Mouse (Mus musculus) limb, embryonic 15.5 days (tissue): ENCODE measurements at regions not wholly inside any gene's neighbourhood (a gene's known extent, or its start where the extent isn't known, plus 50 kb on each side); places are given as distances from the start of the nearest gene placed in this dataset.

Source experiments
- ATAC-seq: fragments of 200-750 bp; cut with Nextera tagmentation; 2 replicates; pipeline ENCODE4 v1.8.0; 2017; ENCODE audit warnings: low read depth, moderate TSS enrichment; ENCODE audit not compliant: insufficient number of reproducible peaks, low FRiP score, low TSS enrichment
- H3K27ac ChIP-seq: fragments of 300-500 bp; sonication (generic); 2 replicates; pipeline ENCODE4 v1.5.1; 2015; ENCODE audit warnings: moderate library complexity, mild to moderate bottlenecking, inconsistent platforms
- H3K27me3 ChIP-seq: fragments of 300-500 bp; sonication (generic); 2 replicates; pipeline ENCODE4 v1.6.1; 2015; ENCODE audit warnings: inconsistent platforms
- H3K36me3 ChIP-seq: fragments of 300-500 bp; sonication (generic); 2 replicates; pipeline ENCODE4 v1.6.1; 2015; ENCODE audit warnings: inconsistent platforms
- H3K4me1 ChIP-seq: fragments of 300-500 bp; sonication (generic); 2 replicates; pipeline ENCODE4 v1.6.1; 2015; ENCODE audit warnings: inconsistent platforms
- H3K4me2 ChIP-seq: fragments of 300-500 bp; sonication (generic); 2 replicates; pipeline ENCODE4 v1.6.1; 2015; ENCODE audit warnings: mild to moderate bottlenecking, inconsistent platforms
- H3K4me3 ChIP-seq: fragments of 300-500 bp; sonication (generic); 2 replicates; pipeline ENCODE4 v1.5.1; 2015; ENCODE audit warnings: mild to moderate bottlenecking, inconsistent platforms
- H3K9ac ChIP-seq: fragments of 300-500 bp; sonication (generic); 2 replicates; pipeline ENCODE4 v1.6.1; 2015; ENCODE audit warnings: inconsistent platforms
- H3K9me3 ChIP-seq: fragments of 300-500 bp; sonication (generic); 2 replicates; pipeline ENCODE4 v1.6.1; 2016; ENCODE audit warnings: inconsistent platforms
- WGBS: fragments of 180-500 bp; shearing (Covaris S2); methylation state at CpG from one replicate; pipeline ENCODE4 v1.1.7; 2015; 5-methylcytosine and 5-hydroxymethylcytosine counted together

- Histone ChIP-seq H3K4me1 (no peaks in the 10 kb centered on the region), H3K27ac (no peak overlapping the region), H3K4me3 (no peak overlapping the region), H3K4me2 (no peak overlapping the region), H3K36me3 (no peaks in the 10 kb centered on the region), H3K27me3 (no peaks in the 10 kb centered on the region), H3K9me3 (no peaks in the 10 kb centered on the region), H3K9ac (no peak overlapping the region)
- 16% methylated on average over 10 of the region's 10 CpGs for WGBS
- ATAC-seq, result no peak
Observed at GRCm38 (mm10) chr5:101445792-101446191, 219.0 kb downstream of the Nkx6-1 start.

GRCm38 (mm10) chr5:101441782-101442181 is 223.0 kb downstream of the Nkx6-1 start:
- no peak overlapping the region for H3K27ac ChIP-seq
- H3K4me1 ChIP-seq, result no peaks in the 10 kb centered on the region
- WGBS, result 49% methylated on average over 1 of the region's 1 CpGs
- H3K4me2 ChIP-seq, result no peak overlapping the region
- no peaks in the 10 kb centered on the region for H3K27me3 ChIP-seq
- no peaks in the 10 kb centered on the region for H3K36me3 ChIP-seq
- H3K9ac ChIP-seq, result no peak overlapping the region
- H3K4me3 ChIP-seq, result no peak overlapping the region
- ATAC-seq, result no peak
- no peaks in the 10 kb centered on the region for H3K9me3 ChIP-seq

DNA sequence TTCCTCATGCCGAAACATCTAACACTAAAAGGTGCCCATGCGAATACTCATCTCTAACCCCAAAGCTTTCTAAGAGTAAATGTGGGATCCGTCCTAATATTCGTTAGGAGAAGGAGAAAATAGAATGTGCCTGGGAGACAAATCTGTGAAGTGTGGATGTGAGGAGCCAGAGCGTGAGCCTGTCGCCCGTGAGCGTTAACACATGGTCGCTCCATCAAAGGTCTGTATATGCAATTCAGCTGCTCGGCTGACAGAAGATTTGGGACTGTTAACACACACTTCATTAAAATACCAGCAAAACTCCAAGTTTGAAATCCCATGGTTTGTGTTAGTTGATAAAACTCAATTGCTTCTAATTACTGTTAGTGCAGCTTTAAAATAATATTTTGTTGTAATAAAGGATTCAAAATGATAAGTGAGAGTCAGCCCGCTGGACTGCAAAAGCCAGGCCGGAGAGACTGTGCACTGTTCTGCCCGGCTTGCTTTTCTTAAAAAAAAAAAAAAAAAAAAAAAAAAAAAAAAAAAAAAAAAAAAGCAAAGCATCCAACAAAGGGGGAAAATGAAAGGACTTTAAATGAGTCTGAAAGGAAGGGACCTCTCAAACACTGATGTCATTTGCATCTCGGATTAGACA is 227.0 kb downstream of the Nkx6-1 start:
- ATAC-seq, result no peak
- Histone ChIP-seq H3K4me2 (no peak overlapping the region), H3K4me3 (no peak overlapping the region), H3K27ac (no peak overlapping the region), H3K9ac (no peak overlapping the region), H3K9me3 (no peaks in the 10 kb centered on the region), H3K36me3 (no peaks in the 10 kb centered on the region), H3K4me1 (no peaks in the 10 kb centered on the region), H3K27me3 (no peaks in the 10 kb centered on the region)
- WGBS, result 65% methylated on average over 14 of the region's 14 CpGs

- Histone ChIP-seq H3K4me3 (no peak overlapping the region), H3K9me3 (no peaks in the 10 kb centered on the region), H3K4me1 (peaks cover 20% of the 10 kb centered on the region), H3K36me3 (no peaks in the 10 kb centered on the region), H3K27me3 (no peaks in the 10 kb centered on the region), H3K4me2 (peak overlapping the region; percentile 22; the same call in 1 of the 2 replicates), H3K27ac (no peak overlapping the region), H3K9ac (no peak overlapping the region)
- 20% methylated on average over 13 of the region's 13 CpGs for WGBS
- ATAC-seq, result no peak
Observed at GRCm38 (mm10) chr5:101426067-101426771, 238.6 kb downstream of the Nkx6-1 start.

GRCm38 (mm10) chr5:101384316-101384715 is 280.5 kb downstream of the Nkx6-1 start:
- H3K27ac ChIP-seq, result no peak overlapping the region
- H3K36me3 ChIP-seq, result no peaks in the 10 kb centered on the region
- ATAC-seq, result no peak
- no peak overlapping the region for H3K4me3 ChIP-seq
- H3K4me2 ChIP-seq, result no peak overlapping the region
- WGBS, result 39% methylated on average over 5 of the region's 5 CpGs
- no peaks in the 10 kb centered on the region for H3K9me3 ChIP-seq
- no peak overlapping the region for H3K9ac ChIP-seq
- no peaks in the 10 kb centered on the region for H3K4me1 ChIP-seq
- H3K27me3 ChIP-seq, result no peaks in the 10 kb centered on the region

- Histone ChIP-seq H3K4me3 (no peak overlapping the region), H3K9me3 (no peaks in the 10 kb centered on the region), H3K27ac (no peak overlapping the region), H3K27me3 (no peaks in the 10 kb centered on the region), H3K9ac (no peak overlapping the region), H3K4me2 (no peak overlapping the region), H3K4me1 (no peaks in the 10 kb centered on the region), H3K36me3 (no peaks in the 10 kb centered on the region)
- 73% methylated on average over 8 of the region's 8 CpGs for WGBS
- no peak for ATAC-seq
Observed at GRCm38 (mm10) chr5:101381361-101381760, 283.4 kb downstream of the Nkx6-1 start.

DNA sequence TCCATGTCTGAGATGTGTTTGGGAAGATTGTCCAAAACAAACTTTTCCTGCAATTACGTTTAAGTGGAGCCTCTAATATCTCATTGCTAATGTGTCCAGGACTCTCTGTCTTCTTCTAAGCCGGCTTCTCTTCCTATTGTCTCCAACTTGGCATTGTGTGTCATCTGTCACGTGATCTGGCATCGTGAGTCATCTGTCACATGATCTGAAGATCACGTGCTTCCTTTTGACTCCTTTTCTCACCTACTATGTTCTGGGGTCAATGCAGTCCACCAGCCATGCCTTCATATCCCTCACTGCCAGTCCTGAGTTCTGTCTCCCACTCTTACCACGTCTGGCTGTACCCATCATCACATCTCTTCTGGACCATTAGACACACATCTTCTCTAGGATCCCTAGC is 288.1 kb downstream of the Nkx6-1 start:
- no peaks in the 10 kb centered on the region for H3K9me3 ChIP-seq
- H3K4me1 ChIP-seq, result no peaks in the 10 kb centered on the region
- no peak overlapping the region for H3K4me3 ChIP-seq
- H3K4me2 ChIP-seq, result no peak overlapping the region
- ATAC-seq, result no peak
- no peaks in the 10 kb centered on the region for H3K27me3 ChIP-seq
- H3K36me3 ChIP-seq, result no peaks in the 10 kb centered on the region
- H3K9ac ChIP-seq, result no peak overlapping the region
- H3K27ac ChIP-seq, result no peak overlapping the region
- WGBS, result 87% methylated on average over 6 of the region's 6 CpGs

DNA sequence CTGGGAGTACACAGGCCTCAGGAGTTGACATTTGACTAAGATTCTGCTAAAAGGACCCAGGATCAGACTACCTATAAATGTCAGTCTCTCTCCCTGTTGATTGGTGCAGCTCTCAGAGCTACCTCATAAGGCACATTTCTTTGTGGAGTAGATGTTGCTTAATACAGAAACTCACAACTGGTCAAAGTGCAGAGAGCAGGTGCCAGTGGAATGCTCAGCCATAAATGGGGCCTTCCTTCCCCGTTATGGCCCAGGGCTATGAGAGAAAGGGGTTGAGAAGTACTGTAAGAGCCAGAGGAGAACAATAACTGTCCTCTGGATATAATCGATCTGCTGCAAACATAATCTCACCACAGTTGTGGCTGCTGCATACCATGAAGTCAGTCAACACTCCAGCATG is 290.7 kb downstream of the Nkx6-1 start:
- H3K9me3 ChIP-seq, result no peaks in the 10 kb centered on the region
- H3K4me2 ChIP-seq, result no peak overlapping the region
- no peaks in the 10 kb centered on the region for H3K4me1 ChIP-seq
- ATAC-seq, result no peak
- H3K27me3 ChIP-seq, result no peaks in the 10 kb centered on the region
- no peak overlapping the region for H3K9ac ChIP-seq
- H3K36me3 ChIP-seq, result no peaks in the 10 kb centered on the region
- 70% methylated on average over 2 of the region's 2 CpGs for WGBS
- H3K4me3 ChIP-seq, result no peak overlapping the region
- no peak overlapping the region for H3K27ac ChIP-seq

DNA sequence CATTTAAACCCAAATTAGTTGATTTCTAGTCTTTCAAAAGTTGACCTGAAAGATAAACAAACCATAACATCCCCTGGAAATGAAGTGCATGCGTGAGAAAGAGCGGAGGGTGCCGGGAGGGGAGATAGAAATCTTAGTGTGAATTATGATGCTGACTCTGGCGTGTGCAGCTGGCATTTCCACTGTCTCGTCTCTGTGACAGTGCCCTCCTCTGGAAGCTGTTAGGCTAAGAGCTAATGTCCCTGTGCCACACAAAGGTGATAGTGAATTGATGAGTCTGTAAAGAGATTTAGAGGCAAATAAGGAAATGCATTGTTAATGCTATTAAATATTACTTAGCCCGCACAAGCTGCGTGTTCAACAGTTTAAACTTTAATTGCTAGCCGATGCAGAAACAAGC is 292.6 kb downstream of the Nkx6-1 start:
- H3K27ac ChIP-seq, result no peak overlapping the region
- WGBS, result 62% methylated on average over 8 of the region's 8 CpGs
- no peaks in the 10 kb centered on the region for H3K9me3 ChIP-seq
- peaks cover 6% of the 10 kb centered on the region; the same call in 1 of the 2 replicates for H3K27me3 ChIP-seq
- H3K36me3 ChIP-seq, result no peaks in the 10 kb centered on the region
- H3K4me1 ChIP-seq, result no peaks in the 10 kb centered on the region
- no peak overlapping the region for H3K4me3 ChIP-seq
- no peak overlapping the region for H3K4me2 ChIP-seq
- no peak overlapping the region for H3K9ac ChIP-seq
- ATAC-seq, result no peak

DNA sequence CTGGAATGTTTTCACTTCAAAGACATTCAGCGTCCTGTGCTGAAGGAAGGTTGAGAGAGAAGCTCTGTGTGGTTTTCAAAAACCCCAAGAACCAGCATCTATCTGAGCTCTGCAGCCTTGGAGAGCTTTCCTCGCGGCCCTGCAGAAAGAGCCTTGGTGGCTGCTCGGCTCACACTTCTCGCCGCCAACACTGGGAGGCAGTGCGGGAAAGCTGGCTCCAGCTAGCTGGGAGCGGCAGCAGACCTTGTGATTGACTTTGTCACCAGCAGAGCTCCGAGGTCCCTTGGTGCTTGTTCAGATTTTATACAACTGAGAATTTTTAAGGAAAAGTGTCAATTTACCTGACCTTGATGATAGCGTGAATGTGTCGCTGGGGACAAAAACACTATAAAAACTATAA is 299.4 kb downstream of the Nkx6-1 start:
- Histone ChIP-seq H3K4me2 (peak overlapping the region; percentile 37), H3K9ac (no peak overlapping the region), H3K27ac (no peak overlapping the region), H3K4me1 (peaks cover 3% of the 10 kb centered on the region; the same call in 1 of the 2 replicates), H3K36me3 (no peaks in the 10 kb centered on the region), H3K9me3 (no peaks in the 10 kb centered on the region), H3K4me3 (peak overlapping the region; percentile 3; the same call in 1 of the 2 replicates), H3K27me3 (peaks cover 26% of the 10 kb centered on the region)
- whole genome bisulfite sequencing, result 9% methylated on average over 11 of the region's 11 CpGs
- ATAC-seq, result no peak

DNA sequence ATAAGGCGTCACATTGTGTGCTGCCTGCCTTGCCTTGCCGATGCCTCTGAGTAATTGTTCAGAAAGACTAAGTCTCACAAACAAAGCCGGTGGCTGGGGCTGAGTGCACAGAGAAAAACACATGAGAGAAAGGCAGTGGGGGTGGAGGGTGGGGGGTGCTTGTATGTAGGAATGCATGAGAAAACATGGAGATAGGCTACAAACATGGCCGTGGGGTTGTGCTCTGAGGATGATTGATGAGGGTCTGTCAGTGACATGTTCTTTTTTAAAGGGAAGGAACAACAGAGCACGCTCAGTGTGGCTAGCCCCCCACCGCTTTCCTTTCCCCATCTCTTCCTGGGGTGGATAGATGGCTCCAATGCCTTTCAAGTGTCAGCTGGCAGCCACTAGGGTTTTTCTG is 304.8 kb downstream of the Nkx6-1 start:
- Histone ChIP-seq H3K4me2 (no peak overlapping the region), H3K9ac (no peak overlapping the region), H3K9me3 (no peaks in the 10 kb centered on the region), H3K27me3 (peaks cover 5% of the 10 kb centered on the region; the same call in 1 of the 2 replicates), H3K36me3 (no peaks in the 10 kb centered on the region), H3K27ac (no peak overlapping the region), H3K4me3 (no peak overlapping the region), H3K4me1 (no peaks in the 10 kb centered on the region)
- no peak for ATAC-seq
- 68% methylated on average over 6 of the region's 6 CpGs for WGBS

GRCm38 (mm10) chr5:101345406-101345805 is 319.4 kb downstream of the Nkx6-1 start:
- no peak for ATAC-seq
- Histone ChIP-seq H3K4me1 (no peaks in the 10 kb centered on the region), H3K9ac (no peak overlapping the region), H3K36me3 (no peaks in the 10 kb centered on the region), H3K9me3 (no peaks in the 10 kb centered on the region), H3K27me3 (no peaks in the 10 kb centered on the region), H3K4me2 (no peak overlapping the region), H3K27ac (no peak overlapping the region), H3K4me3 (no peak overlapping the region)
- WGBS, result 85% methylated on average over 3 of the region's 3 CpGs
